Mouse (Mus musculus): ENCODE measurements around the gene Klhl7. TPM values are rescaled to one million over a fixed set of nuclear protein-coding genes. Genes with fewer than 3 reads are reported as not detected.

Klhl7 gene
- polyA plus RNA-seq, 1 experiment: 1.9 TPM

- TF ChIP-seq GATA1 (IDR thresholded peaks at IDR 0.05; ENCODE audit: low read length): no peak
Observed at GRCm38 (mm10) chr5:24124579-24125276, 24.3 kb downstream of the Klhl7 start.

- TF ChIP-seq GATA1 (IDR thresholded peaks at IDR 0.05; ENCODE audit: low read length): no peak
Observed at GRCm38 (mm10) chr5:24125910-24126636, 25.7 kb downstream of the Klhl7 start.

- no peak for TF ChIP-seq GATA1 (IDR thresholded peaks at IDR 0.05; ENCODE audit: low read length)
Observed at GRCm38 (mm10) chr5:24126967-24127366, 26.6 kb downstream of the Klhl7 start.

GRCm38 (mm10) chr5:24146964-24147363, 46.6 kb downstream of the Klhl7 start:
- TF ChIP-seq GATA1 (IDR thresholded peaks at IDR 0.05; ENCODE audit: low read length): no peak

- TF ChIP-seq GATA1 (IDR thresholded peaks at IDR 0.05; ENCODE audit: low read length): no peak
Observed at GRCm38 (mm10) chr5:24152199-24152598, 51.8 kb downstream of the Klhl7 start.

- no peak for TF ChIP-seq GATA1 (IDR thresholded peaks at IDR 0.05; ENCODE audit: low read length)
Observed at GRCm38 (mm10) chr5:24156774-24157173, 56.4 kb downstream of the Klhl7 start.

GRCm38 (mm10) chr5:24164789-24165445, 64.5 kb downstream of the Klhl7 start, which contains the start of gene Nupl2:
Gene Nupl2, plus strand, starts transcription at chr5:24164963.
- no peak for TF ChIP-seq GATA1 (IDR thresholded peaks at IDR 0.05; ENCODE audit: low read length)

- TF ChIP-seq GATA1 (IDR thresholded peaks at IDR 0.05; ENCODE audit: low read length): no peak
Observed at GRCm38 (mm10) chr5:24167263-24167662, 66.9 kb downstream of the Klhl7 start.

GRCm38 (mm10) chr5:24169881-24170280, 69.5 kb downstream of the Klhl7 start:
- TF ChIP-seq GATA1 (IDR thresholded peaks at IDR 0.05; ENCODE audit: low read length): no peak

- no peak for TF ChIP-seq GATA1 (IDR thresholded peaks at IDR 0.05; ENCODE audit: low read length)
Observed at GRCm38 (mm10) chr5:24172092-24172491, 71.7 kb downstream of the Klhl7 start.

GRCm38 (mm10) chr5:24181514-24182295, 81.3 kb downstream of the Klhl7 start:
- no peak for TF ChIP-seq GATA1 (IDR thresholded peaks at IDR 0.05; ENCODE audit: low read length)

- no peak for TF ChIP-seq GATA1 (IDR thresholded peaks at IDR 0.05; ENCODE audit: low read length)
Observed at GRCm38 (mm10) chr5:24182296-24182734, 81.9 kb downstream of the Klhl7 start.

GRCm38 (mm10) chr5:24183096-24183495, 82.7 kb downstream of the Klhl7 start:
- TF ChIP-seq GATA1 (IDR thresholded peaks at IDR 0.05; ENCODE audit: low read length): no peak

- TF ChIP-seq GATA1 (IDR thresholded peaks at IDR 0.05; ENCODE audit: low read length): no peak
Observed at GRCm38 (mm10) chr5:24184011-24184410, 83.6 kb downstream of the Klhl7 start.

GRCm38 (mm10) chr5:24188476-24188875, 88.1 kb downstream of the Klhl7 start:
- TF ChIP-seq GATA1 (IDR thresholded peaks at IDR 0.05; ENCODE audit: low read length): no peak
